Mouse (Mus musculus) stomach, embryonic 16.5 days (tissue): ENCODE data around the gene Cd19. TPM values are rescaled to one million over a fixed set of nuclear protein-coding genes. Genes with fewer than 3 reads are reported as not detected.

Experiments used
- ATAC-seq: fragments of 200-750 bp; cut with Nextera tagmentation; 2 replicates; pipeline ENCODE4 v1.8.0; 2017; ENCODE audit warnings: moderate number of reproducible peaks, moderate TSS enrichment; ENCODE audit not compliant: insufficient read depth, low FRiP score
- H3K27ac ChIP-seq: fragments of 300-500 bp; sonication (generic); 2 replicates; pipeline ENCODE4 v1.5.1; 2014; ENCODE audit warnings: low read length
- H3K27me3 ChIP-seq: fragments of 300-500 bp; sonication (generic); 2 replicates; pipeline ENCODE4 v1.6.1; 2014; ENCODE audit warnings: low read length, control low read depth, mixed read lengths; ENCODE audit not compliant: control insufficient read depth, insufficient read depth
- H3K36me3 ChIP-seq: fragments of 300-500 bp; sonication (generic); 2 replicates; pipeline ENCODE4 v1.6.1; 2014; ENCODE audit warnings: low read length; ENCODE audit not compliant: control insufficient read depth, insufficient read depth
- H3K4me1 ChIP-seq: fragments of 300-500 bp; sonication (generic); 2 replicates; pipeline ENCODE4 v1.6.1; 2014; ENCODE audit warnings: low read length, control low read depth, mixed read lengths; ENCODE audit not compliant: control insufficient read depth, insufficient read depth
- H3K4me2 ChIP-seq: fragments of 300-500 bp; sonication (generic); 2 replicates; pipeline ENCODE4 v1.6.1; 2014; ENCODE audit warnings: low read depth, low read length, mixed read lengths
- H3K4me3 ChIP-seq: fragments of 300-500 bp; sonication (generic); replicated peaks from 2 replicates; pipeline ENCODE4 v1.5.1; 2014; ENCODE audit warnings: mild to moderate bottlenecking, low read length
- H3K9ac ChIP-seq: fragments of 300-500 bp; sonication (generic); 2 replicates; pipeline ENCODE4 v1.6.1; 2014; ENCODE audit warnings: low read length
- H3K9me3 ChIP-seq: fragments of 300-500 bp; sonication (generic); replicated peaks from 2 replicates; pipeline ENCODE4 v1.6.1; 2016; ENCODE audit warnings: low read length, control low read depth; ENCODE audit not compliant: control insufficient read depth
- WGBS: fragments of 180-500 bp; shearing (Covaris S2); extraction: QIAGEN DNeasy Blood & Tissue Kit; methylation state at CpG from one replicate; pipeline ENCODE4 v1.1.7; 2014; 5-methylcytosine and 5-hydroxymethylcytosine counted together
- polyA plus RNA-seq: library from polyadenylated mRNA; unstranded; fragments of >200 nt; fragmentation: Nextera tagmentation; extraction: Ambion mirVana; gene quantifications from 2 replicates; pipeline ENCODE4 v1.2.1, GENCODE M21; 2015

Gene Cd19
- polyA plus RNA-seq, 1 experiment from 2014 or later = 0.75 TPM

- no peaks in the 10 kb centered on the region for H3K27me3 ChIP-seq
- peak overlapping the region; percentile 80 for H3K4me3 ChIP-seq
- peak overlapping the region; percentile 98 for H3K27ac ChIP-seq
- no peaks in the 10 kb centered on the region for H3K36me3 ChIP-seq
- peak overlapping the region; percentile 89 for H3K9ac ChIP-seq
- H3K4me1 ChIP-seq = peaks cover 16% of the 10 kb centered on the region
- WGBS = 11% methylated on average over 4 of the region's 4 CpGs
- no peak; the same call in 1 of the 2 replicates for ATAC-seq
- no peaks in the 10 kb centered on the region for H3K9me3 ChIP-seq
- H3K4me2 ChIP-seq = peak overlapping the region; percentile 75
Observed at GRCm38 (mm10) chr7:126428154-126428553, 13.5 kb upstream of the Cd19 start.

GRCm38 (mm10) chr7:126427323-126427860, 12.7 kb upstream of the Cd19 start:
- Histone ChIP-seq H3K9ac (no peak overlapping the region), H3K36me3 (no peaks in the 10 kb centered on the region), H3K27me3 (no peaks in the 10 kb centered on the region), H3K4me3 (no peak overlapping the region), H3K27ac (no peak overlapping the region; the same call in 1 of the 2 replicates), H3K9me3 (no peaks in the 10 kb centered on the region), H3K4me1 (peaks cover 16% of the 10 kb centered on the region), H3K4me2 (no peak overlapping the region)
- no peak for ATAC-seq
- 50% methylated on average over 12 of the region's 13 CpGs for WGBS

GRCm38 (mm10) chr7:126424161-126424560, 9.5 kb upstream of the Cd19 start:
- no peak for ATAC-seq
- Histone ChIP-seq H3K4me2 (no peak overlapping the region), H3K9ac (no peak overlapping the region), H3K9me3 (no peaks in the 10 kb centered on the region), H3K27me3 (no peaks in the 10 kb centered on the region), H3K36me3 (no peaks in the 10 kb centered on the region), H3K4me3 (no peak overlapping the region), H3K4me1 (peaks cover 8% of the 10 kb centered on the region), H3K27ac (no peak overlapping the region)
- WGBS = 78% methylated on average over 6 of the region's 6 CpGs

- H3K4me3 ChIP-seq = no peak overlapping the region
- no peak overlapping the region for H3K4me2 ChIP-seq
- no peak for ATAC-seq
- no peaks in the 10 kb centered on the region for H3K36me3 ChIP-seq
- H3K4me1 ChIP-seq = no peaks in the 10 kb centered on the region
- H3K27ac ChIP-seq = no peak overlapping the region
- WGBS = 80% methylated on average over 5 of the region's 5 CpGs
- no peak overlapping the region for H3K9ac ChIP-seq
- no peaks in the 10 kb centered on the region for H3K27me3 ChIP-seq
- no peaks in the 10 kb centered on the region for H3K9me3 ChIP-seq
Observed at GRCm38 (mm10) chr7:126421756-126422155, 7.1 kb upstream of the Cd19 start.

GRCm38 (mm10) chr7:126418496-126418895, 3.8 kb upstream of the Cd19 start:
- no peak for ATAC-seq
- Histone ChIP-seq H3K27ac (no peak overlapping the region), H3K9ac (no peak overlapping the region), H3K4me3 (no peak overlapping the region), H3K9me3 (no peaks in the 10 kb centered on the region), H3K36me3 (no peaks in the 10 kb centered on the region), H3K27me3 (no peaks in the 10 kb centered on the region), H3K4me1 (no peaks in the 10 kb centered on the region), H3K4me2 (no peak overlapping the region)
- 38% methylated on average over 3 of the region's 3 CpGs for WGBS

GRCm38 (mm10) chr7:126417606-126418005, 2.9 kb upstream of the Cd19 start:
- Histone ChIP-seq H3K9me3 (no peaks in the 10 kb centered on the region), H3K27ac (no peak overlapping the region), H3K4me1 (no peaks in the 10 kb centered on the region), H3K36me3 (no peaks in the 10 kb centered on the region), H3K9ac (no peak overlapping the region), H3K27me3 (no peaks in the 10 kb centered on the region), H3K4me2 (no peak overlapping the region), H3K4me3 (no peak overlapping the region)
- no peak for ATAC-seq
- WGBS = 89% methylated on average over 4 of the region's 4 CpGs

DNA sequence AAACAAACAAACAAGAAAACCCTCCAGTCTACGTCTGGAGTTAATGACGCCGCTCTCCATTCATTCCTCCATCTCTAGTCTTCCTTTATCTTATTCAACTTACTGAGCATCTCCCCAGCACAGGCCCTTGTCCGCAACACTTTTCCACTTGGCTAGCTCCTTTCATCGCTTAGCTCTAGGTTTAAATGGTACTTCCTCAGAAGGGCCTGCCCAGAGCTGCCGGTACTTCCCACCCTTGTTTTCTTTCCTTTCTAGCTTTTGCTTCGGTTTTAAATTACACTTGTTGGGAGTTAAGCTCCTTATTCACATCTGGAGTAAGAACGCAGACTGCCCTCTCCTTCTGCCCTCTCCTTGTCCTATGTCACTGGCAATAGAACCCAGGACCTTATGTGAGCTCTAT, 2.4 kb upstream of the Cd19 start:
- WGBS = 59% methylated on average over 8 of the region's 8 CpGs
- no peaks in the 10 kb centered on the region for H3K27me3 ChIP-seq
- H3K9ac ChIP-seq = no peak overlapping the region
- H3K4me1 ChIP-seq = no peaks in the 10 kb centered on the region
- H3K27ac ChIP-seq = no peak overlapping the region
- no peaks in the 10 kb centered on the region for H3K9me3 ChIP-seq
- ATAC-seq = no peak
- H3K36me3 ChIP-seq = no peaks in the 10 kb centered on the region
- H3K4me2 ChIP-seq = no peak overlapping the region
- no peak overlapping the region for H3K4me3 ChIP-seq

DNA sequence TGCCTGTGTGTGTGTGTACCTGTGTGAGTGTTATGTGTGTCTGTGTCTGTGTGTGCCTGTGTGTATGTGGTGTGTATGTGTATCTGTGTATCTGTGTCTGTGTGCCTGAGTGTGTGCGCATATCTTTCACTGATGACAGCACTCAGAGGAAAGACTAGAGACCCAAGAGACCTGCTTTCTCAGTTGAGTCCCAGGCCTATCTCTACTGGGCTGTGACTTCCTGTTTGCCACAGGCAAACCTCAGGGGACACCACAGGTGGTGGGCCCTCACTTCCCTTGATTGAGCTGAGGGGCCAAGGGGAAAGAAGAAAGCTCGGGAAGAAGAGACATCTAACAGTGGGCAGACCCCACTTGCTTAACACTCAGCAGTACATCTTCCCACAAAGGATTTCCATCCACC, 1.9 kb upstream of the Cd19 start:
- Histone ChIP-seq H3K9ac (no peak overlapping the region), H3K4me1 (no peaks in the 10 kb centered on the region), H3K27me3 (no peaks in the 10 kb centered on the region), H3K36me3 (no peaks in the 10 kb centered on the region), H3K4me2 (no peak overlapping the region), H3K9me3 (no peaks in the 10 kb centered on the region), H3K27ac (no peak overlapping the region), H3K4me3 (no peak overlapping the region)
- no peak for ATAC-seq
- WGBS = 58% methylated on average over 2 of the region's 2 CpGs

- WGBS = 86% methylated on average over 4 of the region's 4 CpGs
- no peak overlapping the region for H3K4me2 ChIP-seq
- no peak overlapping the region for H3K9ac ChIP-seq
- no peak overlapping the region for H3K27ac ChIP-seq
- no peaks in the 10 kb centered on the region for H3K36me3 ChIP-seq
- H3K27me3 ChIP-seq = no peaks in the 10 kb centered on the region
- ATAC-seq = no peak
- no peak overlapping the region for H3K4me3 ChIP-seq
- H3K4me1 ChIP-seq = no peaks in the 10 kb centered on the region
- H3K9me3 ChIP-seq = no peaks in the 10 kb centered on the region
Observed at GRCm38 (mm10) chr7:126411061-126411460, 3.6 kb downstream of the Cd19 start.

DNA sequence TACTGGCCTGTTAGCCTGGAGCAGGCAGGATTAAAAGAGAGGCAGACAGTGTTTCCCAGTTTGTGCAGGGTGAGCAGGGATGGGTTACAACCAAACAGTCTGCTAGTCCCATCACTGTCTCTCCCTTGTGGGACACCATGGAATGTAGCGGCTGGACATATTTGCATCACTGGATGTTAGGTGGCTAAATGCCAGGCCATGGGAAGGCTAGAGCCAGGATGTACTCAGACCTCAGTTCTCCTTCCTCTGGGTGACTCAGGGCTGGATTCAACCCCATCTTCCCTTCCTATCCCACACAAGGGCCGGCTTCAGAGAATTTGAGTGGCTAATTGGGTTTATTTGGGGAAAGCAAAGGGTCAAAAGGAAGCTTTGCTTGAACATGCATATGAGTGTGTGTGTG, 6.0 kb downstream of the Cd19 start:
- ATAC-seq = no peak
- no peak overlapping the region for H3K27ac ChIP-seq
- H3K27me3 ChIP-seq = no peaks in the 10 kb centered on the region
- H3K4me3 ChIP-seq = no peak overlapping the region
- no peaks in the 10 kb centered on the region for H3K9me3 ChIP-seq
- H3K9ac ChIP-seq = no peak overlapping the region
- H3K4me1 ChIP-seq = no peaks in the 10 kb centered on the region
- WGBS = 71% methylated on average over 2 of the region's 2 CpGs
- H3K36me3 ChIP-seq = no peaks in the 10 kb centered on the region
- no peak overlapping the region for H3K4me2 ChIP-seq
